Mouse (Mus musculus): ENCODE measurements around the gene Olfr1297. TPM values are rescaled to one million over a fixed set of nuclear protein-coding genes. Genes with fewer than 3 reads are reported as not detected.

The Olfr1297 gene
- polyA plus RNA-seq (2012; rRNA removed): not detected in 2 replicates

DNA sequence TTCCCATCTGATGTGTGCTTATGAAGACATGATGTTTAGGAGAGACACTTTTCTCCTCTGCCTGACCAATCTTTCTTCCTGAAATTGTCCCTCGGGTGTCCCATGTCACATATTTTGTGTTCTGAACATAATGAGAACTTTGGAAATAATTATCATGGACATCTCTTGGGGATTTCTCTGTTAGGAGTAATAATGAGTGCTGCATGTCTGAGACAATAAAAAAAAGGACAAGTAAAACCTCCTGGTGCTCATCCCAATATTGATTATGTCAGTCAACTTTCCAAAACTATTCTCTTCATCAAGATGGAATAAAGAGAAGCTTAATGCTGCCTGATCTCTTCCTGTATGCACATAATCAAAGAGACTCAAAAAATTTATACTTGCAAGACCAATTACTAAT, at the start of gene Olfr1297:
Gene Olfr1297, minus strand, starts transcription at position 101 of the 400 bp plus-strand sequence.

DNA sequence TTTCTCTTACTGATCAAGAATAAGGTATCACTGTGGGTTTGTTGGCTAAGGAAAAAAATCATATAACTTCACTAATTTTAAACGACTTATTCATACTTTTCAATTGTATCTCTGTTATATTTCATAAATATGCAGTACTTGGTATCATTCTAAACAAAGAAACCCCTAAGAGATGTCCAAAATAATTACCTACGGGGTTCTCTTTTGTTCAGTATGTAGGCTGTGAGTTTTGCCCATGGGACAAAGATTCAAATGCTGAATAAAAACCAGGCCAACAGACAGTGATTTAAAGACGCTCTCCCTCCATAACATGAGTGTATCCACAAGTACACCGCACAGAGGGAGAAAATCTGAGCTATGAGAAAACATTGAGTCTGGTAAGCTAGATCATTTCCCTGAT, 34.8 kb upstream of the Olfr1297 start, which contains the start of gene Olfr1299:
Gene Olfr1299, plus strand, starts transcription at position 301 of the 400 bp plus-strand sequence.

DNA sequence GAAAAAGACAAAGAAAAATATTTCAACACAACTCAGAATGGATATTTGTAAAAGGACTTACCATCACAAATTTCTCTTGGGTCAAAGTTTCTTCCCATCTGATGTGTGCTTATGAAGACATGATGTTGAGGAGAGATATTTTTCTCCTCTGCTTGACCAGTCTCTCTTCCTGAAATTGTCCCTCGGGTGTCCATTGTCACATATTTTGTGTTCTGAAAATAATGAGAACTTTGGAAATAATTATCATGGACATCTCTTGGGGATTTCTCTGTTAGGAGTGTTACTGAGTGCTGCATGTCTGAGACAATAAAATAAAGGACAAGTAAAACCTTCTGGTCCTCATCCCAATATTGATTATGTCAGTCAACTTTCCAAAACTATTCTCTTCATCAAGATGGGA, 22.8 kb upstream of the Olfr1297 start, which contains the start of gene Olfr1298:
Gene Olfr1298, minus strand, starts transcription at position 101 of the 400 bp plus-strand sequence.

DNA sequence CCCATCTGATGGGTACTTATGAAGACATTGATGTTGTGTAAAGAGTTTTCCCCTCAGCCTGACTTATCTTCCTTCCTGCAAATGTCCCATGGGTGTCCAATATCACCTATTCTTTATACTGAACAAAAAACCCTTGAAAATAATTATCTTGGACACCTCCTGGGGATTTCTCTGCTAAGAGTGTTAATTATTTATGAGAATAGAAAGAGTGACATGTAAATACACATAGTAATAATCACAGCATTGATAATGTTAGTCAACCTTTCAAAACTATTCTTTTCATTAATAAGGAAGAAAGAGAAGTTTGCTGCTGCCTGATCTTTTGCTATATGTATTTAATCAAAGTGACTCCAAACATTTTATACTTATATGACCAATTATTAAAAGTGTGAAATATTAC, 56.7 kb downstream of the Olfr1297 start, which contains the start of gene Olfr1295:
Gene Olfr1295, minus strand, starts transcription at position 101 of the 400 bp plus-strand sequence.

Other genes starting within 250 kb of the Olfr1297 start
- not detected in 2 replicates for gene Olfr1286, start 203.4 kb downstream of the Olfr1297 start, polyA plus RNA-seq (2012; rRNA removed)
- not detected in 2 replicates for gene Olfr1287, start 177.4 kb downstream of the Olfr1297 start, polyA plus RNA-seq (2012; rRNA removed)
- not detected in 2 replicates for gene Olfr1288, start 152.4 kb downstream of the Olfr1297 start, polyA plus RNA-seq (2012; rRNA removed)
- gene Olfr1289, start 145.7 kb downstream of the Olfr1297 start, polyA plus RNA-seq (2012; rRNA removed): not detected in 2 replicates
- not detected in 2 replicates for gene Olfr1290, start 132.7 kb downstream of the Olfr1297 start, polyA plus RNA-seq (2012; rRNA removed)
- not detected in 2 replicates for gene Olfr1291-ps1, start 129.3 kb downstream of the Olfr1297 start, polyA plus RNA-seq (2012; rRNA removed)
- gene Olfr1293-ps, start 101.3 kb downstream of the Olfr1297 start, polyA plus RNA-seq (2012; rRNA removed): not detected in 2 replicates
- not detected in 2 replicates for gene Olfr1294, start 86.2 kb downstream of the Olfr1297 start, polyA plus RNA-seq (2012; rRNA removed)
- gene Olfr1295, start 56.8 kb downstream of the Olfr1297 start, polyA plus RNA-seq (2012; rRNA removed): not detected in 2 replicates
- not detected in 2 replicates for gene Olfr1298, start 22.7 kb upstream of the Olfr1297 start, polyA plus RNA-seq (2012; rRNA removed)
- not detected in 2 replicates for gene Olfr1299, start 34.9 kb upstream of the Olfr1297 start, polyA plus RNA-seq (2012; rRNA removed)
- not detected in 2 replicates for gene Olfr1301, start 124.5 kb upstream of the Olfr1297 start, polyA plus RNA-seq (2012; rRNA removed)
- gene Olfr1302, start 150.9 kb upstream of the Olfr1297 start, polyA plus RNA-seq (2012; rRNA removed): not detected in 2 replicates
- not detected in 2 replicates for gene Olfr1303, start 193.8 kb upstream of the Olfr1297 start, polyA plus RNA-seq (2012; rRNA removed)

All from ovary, adult 2 months (tissue).